Mouse (Mus musculus) CH12.LX (cell line): ENCODE results near the gene Cenpe. TPM values are rescaled to one million over a fixed set of nuclear protein-coding genes. Genes with fewer than 3 reads are reported as not detected.

Source experiments
- DNase-seq: peaks from one replicate; pipeline ENCODE4 v3.0.0-alpha.2; 2013; ENCODE audit errors: extremely low read depth
- H3K27ac ChIP-seq: 2 replicates; pipeline ENCODE4 v1.5.1; 2012; ENCODE audit warnings: low read depth, mild to moderate bottlenecking, control low read depth, moderate library complexity; ENCODE audit not compliant: insufficient read depth
- H3K27me3 ChIP-seq: replicated peaks from 2 replicates; pipeline ENCODE3; 2012; ENCODE audit warnings: inconsistent platforms
- H3K36me3 ChIP-seq, 2 experiments: replicated peaks in 1 of 2; 2 replicates each; pipeline versions ENCODE3 to v1.6.1; 2012; ENCODE audit warnings: inconsistent platforms in 1 of 2, low read length in 1 of 2, mild to moderate bottlenecking in 1 of 2, mixed read lengths in 1 of 2, moderate library complexity in 1 of 2; ENCODE audit not compliant: control insufficient read depth in 1 of 2, insufficient read depth in 1 of 2
- H3K4me1 ChIP-seq, 2 experiments: 2 replicates each; pipeline ENCODE4 v1.6.1; 2012; ENCODE audit warnings: inconsistent platforms in 1 of 2, moderate library complexity in 1 of 2; ENCODE audit not compliant: insufficient read depth in 2 of 2, control insufficient read depth in 1 of 2
- H3K4me2 ChIP-seq: 2 replicates; pipeline ENCODE4 v1.6.1; 2012; ENCODE audit warnings: low read depth, mild to moderate bottlenecking, control low read depth; ENCODE audit not compliant: poor library complexity, insufficient read depth, severe bottlenecking
- H3K4me3 ChIP-seq, 3 experiments: fragments of 150-350 bp in 1 of 3; sonication (generic) in 1 of 3; replicated peaks in 1 of 3; 2 replicates each; pipeline versions ENCODE3 to v1.5.1; 2011 to 2012; ENCODE audit warnings: low read depth in 2 of 3, low read length in 2 of 3, mild to moderate bottlenecking in 2 of 3, moderate library complexity in 2 of 3, control low read depth in 1 of 3, improper control_type of control experiment in 1 of 3, inconsistent platforms in 1 of 3, mixed read lengths in 1 of 3; ENCODE audit not compliant: poor library complexity in 1 of 3
- H3K79me2 ChIP-seq: replicated peaks from 2 replicates; pipeline ENCODE4 v1.6.1; 2012; ENCODE audit warnings: mild to moderate bottlenecking, moderate library complexity; ENCODE audit not compliant: control insufficient read depth, poor library complexity, insufficient read depth, severe bottlenecking; ENCODE audit errors: extremely low read depth
- H3K9ac ChIP-seq: 2 replicates; pipeline ENCODE4 v1.6.1; 2012; ENCODE audit warnings: low read depth, mild to moderate bottlenecking, control low read depth, moderate library complexity; ENCODE audit not compliant: insufficient read depth
- H3K9me3 ChIP-seq: replicated peaks from 2 replicates; pipeline ENCODE3; 2012; ENCODE audit warnings: low read length, inconsistent platforms, mixed read lengths
- BHLHE40 ChIP-seq: IDR thresholded peaks from 2 replicates; pipeline ENCODE4 v1.6.1; 2011; ENCODE audit warnings: mild to moderate bottlenecking, low read depth, low read length, improper control_type of control experiment
- CHD2 ChIP-seq: IDR thresholded peaks from 2 replicates; pipeline ENCODE4 v1.6.1; 2011; ENCODE audit warnings: low read length, improper control_type of control experiment
- E2F4 ChIP-seq: IDR thresholded peaks from 2 replicates; pipeline ENCODE4 v1.6.1; 2011; ENCODE audit warnings: low read depth, low read length, improper control_type of control experiment; ENCODE audit not compliant: insufficient replicate concordance
- HCFC1 ChIP-seq: IDR thresholded peaks from 2 replicates; pipeline ENCODE4 v1.6.1; 2012; ENCODE audit warnings: low read depth, mild to moderate bottlenecking, inconsistent platforms, low read length, improper control_type of control experiment
- IRF4 ChIP-seq: IDR thresholded peaks from 2 replicates; pipeline ENCODE4 v1.6.1; 2014; ENCODE audit warnings: low read depth, mild to moderate bottlenecking, inconsistent platforms, low read length, improper control_type of control experiment
- JUN ChIP-seq: IDR thresholded peaks from 2 replicates; pipeline ENCODE4 v1.6.1; 2011; ENCODE audit warnings: low read depth, mild to moderate bottlenecking, low read length, improper control_type of control experiment, moderate library complexity; ENCODE audit not compliant: insufficient read depth
- JUND ChIP-seq: conservative IDR thresholded peaks from 2 replicates; pipeline ENCODE4 v1.6.1; 2011; ENCODE audit warnings: low read depth, low read length, improper control_type of control experiment
- MAFK ChIP-seq: IDR thresholded peaks from 2 replicates; pipeline ENCODE4 v1.6.1; 2011; ENCODE audit warnings: low read length, improper control_type of control experiment; ENCODE audit not compliant: insufficient replicate concordance
- MAZ ChIP-seq: IDR thresholded peaks from 2 replicates; pipeline ENCODE4 v1.6.1; 2012; ENCODE audit warnings: low read depth, mild to moderate bottlenecking, inconsistent platforms, low read length, improper control_type of control experiment, moderate library complexity
- MEF2A ChIP-seq: IDR thresholded peaks from 2 replicates; pipeline ENCODE4 v1.6.1; 2014; ENCODE audit warnings: low read depth, mild to moderate bottlenecking, inconsistent platforms, low read length, improper control_type of control experiment, borderline replicate concordance
- MXI1 ChIP-seq: IDR thresholded peaks from 2 replicates; pipeline ENCODE4 v1.6.1; 2011; ENCODE audit warnings: mild to moderate bottlenecking, low read depth, low read length, improper control_type of control experiment
- MYC ChIP-seq: IDR thresholded peaks from 2 replicates; pipeline ENCODE4 v1.6.1; 2011; ENCODE audit warnings: low read depth, mild to moderate bottlenecking, improper control_type of control experiment, low read length
- NELFE ChIP-seq: IDR thresholded peaks from 2 replicates; pipeline ENCODE4 v1.6.1; 2011; ENCODE audit warnings: low read depth, low read length, improper control_type of control experiment
- NRF1 ChIP-seq: IDR thresholded peaks from 2 replicates; pipeline ENCODE4 v1.6.1; 2014; ENCODE audit warnings: low read depth, mild to moderate bottlenecking, inconsistent platforms, low read length, improper control_type of control experiment, moderate library complexity
- PAX5 ChIP-seq: IDR thresholded peaks from 2 replicates; pipeline ENCODE4 v1.6.1; 2012; ENCODE audit warnings: low read length, inconsistent platforms, mixed read lengths
- POLR2A ChIP-seq: IDR thresholded peaks from 2 replicates; pipeline ENCODE4 v1.6.1; 2011; ENCODE audit warnings: low read depth, mild to moderate bottlenecking, improper control_type of control experiment, low read length
- POLR2AphosphoS2 ChIP-seq: IDR thresholded peaks from 2 replicates; pipeline ENCODE4 v1.6.1; 2011; ENCODE audit warnings: low read depth, low read length, improper control_type of control experiment
- RAD21 ChIP-seq: IDR thresholded peaks from 2 replicates; pipeline ENCODE4 v1.6.1; 2011; ENCODE audit warnings: low read depth, mild to moderate bottlenecking, low read length, improper control_type of control experiment, moderate library complexity
- RCOR1 ChIP-seq: conservative IDR thresholded peaks from 2 replicates; pipeline ENCODE4 v1.6.1; 2012; ENCODE audit warnings: low read depth, mild to moderate bottlenecking, inconsistent platforms, low read length, improper control_type of control experiment
- SMC3 ChIP-seq: IDR thresholded peaks from 2 replicates; pipeline ENCODE4 v1.6.1; 2011; ENCODE audit warnings: low read depth, low read length, improper control_type of control experiment
- USF1 ChIP-seq: IDR thresholded peaks from 2 replicates; pipeline ENCODE4 v1.6.1; 2014; ENCODE audit warnings: low read depth, mild to moderate bottlenecking, inconsistent platforms, low read length, improper control_type of control experiment
- ZKSCAN1 ChIP-seq: IDR thresholded peaks from 2 replicates; pipeline ENCODE4 v1.6.1; 2012; ENCODE audit warnings: low read depth, inconsistent platforms, low read length, improper control_type of control experiment, borderline replicate concordance
- ZMIZ1 ChIP-seq: IDR thresholded peaks from 2 replicates; pipeline ENCODE4 v1.6.1; 2012; ENCODE audit warnings: low read depth, mild to moderate bottlenecking, inconsistent platforms, low read length, improper control_type of control experiment
- ZNF384 ChIP-seq: IDR thresholded peaks from 2 replicates; pipeline ENCODE4 v1.6.1; 2012; ENCODE audit warnings: low read depth, low read length, improper control_type of control experiment, inconsistent platforms
- dilution Hi-C: fragments of 300-500 bp; cut with MboI; formaldehyde crosslinking; loops from 2 replicates; pipeline ENCODE4 v1.14.3; 2020; ENCODE audit warnings: low sequenced_read_pairs; ENCODE audit not compliant: extremely low pct_unique_long_range_greater_than_20kb, extremely low pct_ligation_motif_present
- in situ Hi-C: fragments of 300-500 bp; cut with MboI; formaldehyde crosslinking; loops from 3 replicates; pipeline ENCODE4 v1.14.3; 2019; ENCODE audit warnings: low sequenced_read_pairs, low pct_ligation_motif_present, low pct_unique_long_range_greater_than_20kb, mixed read lengths
- polyA plus RNA-seq: library from polyadenylated mRNA; unstranded; fragments of >175 nt; gene quantifications from 2 replicates; pipeline ENCODE4 v1.2.1, GENCODE M21; 2012; ENCODE audit warnings: low read depth; ENCODE audit not compliant: insufficient read length
- total RNA-seq, 2 experiments: library from RNA; depleted of rRNA; stranded (reverse); fragments of 300-350 nt in 1 of 2; fragments of >200 nt in 1 of 2; gene quantifications; 2 replicates each; pipeline ENCODE4 v1.2.3; 2012 to 2014

Gene Cenpe
- total and polyA plus RNA-seq, 3 experiments: 47.0 to 81.1 (median 73.8) TPM

GRCm38 (mm10) chr3:135300081-135300480, 87.7 kb downstream of the Cenpe start:
- dilution Hi-C loops (no loop called here), in situ Hi-C loops (no loop called here)
- Histone ChIP-seq H3K4me2 (no peak overlapping the region), H3K27me3 (no peaks in the 10 kb centered on the region), H3K27ac (no peak overlapping the region), H3K36me3 (no peaks in the 10 kb centered on the region), H3K9ac (no peak overlapping the region), H3K9me3 (no peaks in the 10 kb centered on the region), H3K4me3 (no peak overlapping the region), H3K79me2 (no peaks in the 10 kb centered on the region), H3K4me1 (peaks cover 0 to 11% of the 10 kb centered on the region in 2 experiments; a peak in 1 of 4 replicates)
- DNase-seq: no peak
- TF ChIP-seq JUN: no peak
- no peak for TF ChIP-seq MAFK
- no peak for TF ChIP-seq ZMIZ1
- TF ChIP-seq CHD2: no peak
- TF ChIP-seq ZKSCAN1: no peak
- no peak for TF ChIP-seq NRF1
- no peak for TF ChIP-seq PAX5
- TF ChIP-seq SMC3: no peak
- no peak for TF ChIP-seq USF1
- no peak for TF ChIP-seq E2F4
- TF ChIP-seq ZNF384: no peak
- no peak for TF ChIP-seq NELFE
- no peak for TF ChIP-seq JUND
- no peak for TF ChIP-seq RAD21
- no peak for TF ChIP-seq POLR2A
- TF ChIP-seq HCFC1: no peak
- TF ChIP-seq RCOR1: no peak
- no peak for TF ChIP-seq BHLHE40

- no peak overlapping the region for H3K4me2 ChIP-seq
- DNase-seq: no peak
- no peaks in the 10 kb centered on the region for H3K9me3 ChIP-seq
- TF ChIP-seq E2F4 (no peak), NELFE (no peak), MYC (no peak), MEF2A (no peak), IRF4 (no peak), MAZ (no peak), POLR2AphosphoS2 (no peak), MXI1 (no peak)
- H3K9ac ChIP-seq: no peak overlapping the region
- H3K27me3 ChIP-seq: peaks cover 2% of the 10 kb centered on the region
- no peak overlapping the region for H3K4me3 ChIP-seq
- peaks cover 11 to 15% of the 10 kb centered on the region in 2 experiments for H3K4me1 ChIP-seq
- dilution Hi-C loops (no loop called here), in situ Hi-C loops (no loop called here)
- H3K79me2 ChIP-seq: no peaks in the 10 kb centered on the region
- H3K36me3 ChIP-seq: no peaks in the 10 kb centered on the region
- no peak overlapping the region for H3K27ac ChIP-seq
Observed at GRCm38 (mm10) chr3:135304060-135304459, 91.7 kb downstream of the Cenpe start.
